Mouse (Mus musculus) heart, embryonic 12.5 days (tissue): ENCODE measurements around the gene Tmem123. TPM values are rescaled to one million over a fixed set of nuclear protein-coding genes. Genes with fewer than 3 reads are reported as not detected.

ENCODE experiments used
- ATAC-seq: fragments of 200-750 bp; cut with Nextera tagmentation; 2 replicates; pipeline ENCODE4 v1.8.0; 2017; ENCODE audit warnings: moderate TSS enrichment, moderate library complexity; ENCODE audit not compliant: insufficient number of reproducible peaks, low FRiP score
- H3K27ac ChIP-seq: fragments of 300-500 bp; sonication (generic); 2 replicates; pipeline ENCODE4 v1.5.1; 2016; ENCODE audit warnings: mild to moderate bottlenecking, moderate library complexity; ENCODE audit not compliant: poor library complexity, severe bottlenecking
- H3K27me3 ChIP-seq: fragments of 300-500 bp; sonication (generic); replicated peaks from 2 replicates; pipeline ENCODE4 v1.6.1; 2016; ENCODE audit warnings: mild to moderate bottlenecking, moderate library complexity
- H3K36me3 ChIP-seq: fragments of 300-500 bp; sonication (generic); 2 replicates; pipeline ENCODE4 v1.6.1; 2016; ENCODE audit warnings: mild to moderate bottlenecking, moderate library complexity
- H3K4me1 ChIP-seq: fragments of 300-500 bp; sonication (generic); replicated peaks from 2 replicates; pipeline ENCODE4 v1.6.1; 2016; ENCODE audit warnings: mild to moderate bottlenecking
- H3K4me2 ChIP-seq: fragments of 300-500 bp; sonication (generic); 2 replicates; pipeline ENCODE4 v1.6.1; 2016; ENCODE audit warnings: mild to moderate bottlenecking, moderate library complexity
- H3K4me3 ChIP-seq: fragments of 300-500 bp; sonication (generic); 2 replicates; pipeline ENCODE4 v1.5.1; 2016; ENCODE audit warnings: mild to moderate bottlenecking
- H3K9ac ChIP-seq: fragments of 300-500 bp; sonication (generic); 2 replicates; pipeline ENCODE4 v1.6.1; 2016; ENCODE audit warnings: mild to moderate bottlenecking, moderate library complexity
- H3K9me3 ChIP-seq: fragments of 300-500 bp; sonication (generic); replicated peaks from 2 replicates; pipeline ENCODE4 v1.6.1; 2016; ENCODE audit warnings: mild to moderate bottlenecking, moderate library complexity
- WGBS: fragments of 180-500 bp; shearing (Covaris S2); methylation state at CpG from one replicate; pipeline ENCODE4 v1.1.7; 2016; 5-methylcytosine and 5-hydroxymethylcytosine counted together
- polyA plus RNA-seq: library from polyadenylated mRNA; unstranded; fragments of >200 nt; fragmentation: Nextera tagmentation; extraction: Ambion mirVana; gene quantifications from 2 replicates; pipeline ENCODE4 v1.2.1, GENCODE M21; 2016

Tmem123 gene
- polyA plus RNA-seq, 1 experiment from 2014 or later = 119 TPM

GRCm38 (mm10) chr9:7762741-7763140, 1.1 kb upstream of the Tmem123 start:
- Histone ChIP-seq H3K4me1 (peaks cover 21% of the 10 kb centered on the region), H3K9ac (no peak overlapping the region), H3K4me2 (no peak overlapping the region), H3K27ac (no peak overlapping the region), H3K27me3 (no peaks in the 10 kb centered on the region), H3K9me3 (peaks cover 4% of the 10 kb centered on the region), H3K36me3 (no peaks in the 10 kb centered on the region), H3K4me3 (no peak overlapping the region)
- no peak for ATAC-seq
- WGBS = 79% methylated on average over 3 of the region's 3 CpGs

- Histone ChIP-seq H3K9me3 (no peaks in the 10 kb centered on the region), H3K27me3 (no peaks in the 10 kb centered on the region), H3K36me3 (peaks cover 9% of the 10 kb centered on the region), H3K27ac (peak overlapping the region; percentile 82), H3K9ac (peak overlapping the region; percentile 86), H3K4me2 (peak overlapping the region; percentile 66), H3K4me3 (peak overlapping the region; percentile 77), H3K4me1 (peaks cover 36% of the 10 kb centered on the region)
- ATAC-seq = no peak
- under 1% methylated on average over 14 of the region's 14 CpGs for WGBS
Measured at GRCm38 (mm10) chr9:7764463-7764871, 626 bp downstream of the Tmem123 start.

GRCm38 (mm10) chr9:7765236-7765635, 1.4 kb downstream of the Tmem123 start:
- H3K4me3 ChIP-seq = peak overlapping the region; percentile 77
- ATAC-seq = no peak
- peak overlapping the region; percentile 66 for H3K4me2 ChIP-seq
- H3K27me3 ChIP-seq = no peaks in the 10 kb centered on the region
- H3K9ac ChIP-seq = peak overlapping the region; percentile 19; the same call in 1 of the 2 replicates
- no peaks in the 10 kb centered on the region for H3K9me3 ChIP-seq
- H3K4me1 ChIP-seq = peaks cover 42% of the 10 kb centered on the region
- H3K36me3 ChIP-seq = peaks cover 13% of the 10 kb centered on the region
- WGBS = 36% methylated on average over 3 of the region's 3 CpGs
- no peak overlapping the region for H3K27ac ChIP-seq

- no peak for ATAC-seq
- Histone ChIP-seq H3K4me1 (peaks cover 46% of the 10 kb centered on the region), H3K27me3 (no peaks in the 10 kb centered on the region), H3K4me3 (no peak overlapping the region), H3K9ac (no peak overlapping the region), H3K27ac (no peak overlapping the region), H3K9me3 (no peaks in the 10 kb centered on the region), H3K36me3 (peaks cover 13% of the 10 kb centered on the region), H3K4me2 (no peak overlapping the region)
- 65% methylated on average over 3 of the region's 3 CpGs for WGBS
Measured at GRCm38 (mm10) chr9:7766582-7766981, 2.7 kb downstream of the Tmem123 start.

- ATAC-seq = no peak
- Histone ChIP-seq H3K9me3 (no peaks in the 10 kb centered on the region), H3K27ac (no peak overlapping the region), H3K9ac (no peak overlapping the region), H3K36me3 (peaks cover 19% of the 10 kb centered on the region), H3K4me2 (no peak overlapping the region), H3K27me3 (no peaks in the 10 kb centered on the region), H3K4me1 (peaks cover 53% of the 10 kb centered on the region), H3K4me3 (no peak overlapping the region)
- 20% methylated on average over 2 of the region's 2 CpGs for WGBS
Measured at GRCm38 (mm10) chr9:7767526-7767925, 3.7 kb downstream of the Tmem123 start.

- H3K4me3 ChIP-seq = no peak overlapping the region
- no peak overlapping the region for H3K4me2 ChIP-seq
- H3K9ac ChIP-seq = no peak overlapping the region
- no peak for ATAC-seq
- H3K27me3 ChIP-seq = no peaks in the 10 kb centered on the region
- 70% methylated on average over 4 of the region's 4 CpGs for WGBS
- H3K27ac ChIP-seq = no peak overlapping the region
- peaks cover 34% of the 10 kb centered on the region for H3K36me3 ChIP-seq
- peaks cover 58% of the 10 kb centered on the region for H3K4me1 ChIP-seq
- no peaks in the 10 kb centered on the region for H3K9me3 ChIP-seq
Measured at GRCm38 (mm10) chr9:7769081-7769480, 5.2 kb downstream of the Tmem123 start.

GRCm38 (mm10) chr9:7769491-7769890, 5.7 kb downstream of the Tmem123 start:
- Histone ChIP-seq H3K4me1 (peaks cover 62% of the 10 kb centered on the region), H3K36me3 (peaks cover 38% of the 10 kb centered on the region), H3K4me2 (no peak overlapping the region), H3K4me3 (no peak overlapping the region), H3K27me3 (no peaks in the 10 kb centered on the region), H3K9me3 (no peaks in the 10 kb centered on the region), H3K9ac (no peak overlapping the region), H3K27ac (no peak overlapping the region)
- WGBS = 73% methylated on average over 5 of the region's 5 CpGs
- ATAC-seq = no peak

GRCm38 (mm10) chr9:7772361-7772760, 8.5 kb downstream of the Tmem123 start:
- Histone ChIP-seq H3K27ac (no peak overlapping the region), H3K4me3 (no peak overlapping the region), H3K27me3 (no peaks in the 10 kb centered on the region), H3K9me3 (no peaks in the 10 kb centered on the region), H3K4me1 (peaks cover 45% of the 10 kb centered on the region), H3K36me3 (peaks cover 49% of the 10 kb centered on the region), H3K9ac (no peak overlapping the region), H3K4me2 (no peak overlapping the region)
- 79% methylated on average over 2 of the region's 2 CpGs for WGBS
- no peak for ATAC-seq

GRCm38 (mm10) chr9:7772773-7773454, 9.1 kb downstream of the Tmem123 start:
- Histone ChIP-seq H3K27ac (no peak overlapping the region), H3K4me1 (peaks cover 40% of the 10 kb centered on the region), H3K27me3 (no peaks in the 10 kb centered on the region), H3K36me3 (peaks cover 54% of the 10 kb centered on the region), H3K4me3 (no peak overlapping the region), H3K9ac (no peak overlapping the region), H3K4me2 (no peak overlapping the region), H3K9me3 (no peaks in the 10 kb centered on the region)
- 83% methylated on average over 4 of the region's 4 CpGs for WGBS
- no peak for ATAC-seq

- peaks cover 32% of the 10 kb centered on the region for H3K4me1 ChIP-seq
- H3K4me3 ChIP-seq = no peak overlapping the region
- WGBS = 90% methylated on average over 5 of the region's 5 CpGs
- no peaks in the 10 kb centered on the region for H3K27me3 ChIP-seq
- ATAC-seq = no peak
- H3K36me3 ChIP-seq = peaks cover 55% of the 10 kb centered on the region
- H3K9me3 ChIP-seq = no peaks in the 10 kb centered on the region
- no peak overlapping the region for H3K9ac ChIP-seq
- H3K4me2 ChIP-seq = no peak overlapping the region
- no peak overlapping the region for H3K27ac ChIP-seq
Measured at GRCm38 (mm10) chr9:7773686-7774085, 9.8 kb downstream of the Tmem123 start.

- WGBS = 46% methylated on average over 10 of the region's 10 CpGs
Measured at GRCm38 (mm10) chr9:7774538-7774937, 10.7 kb downstream of the Tmem123 start.

GRCm38 (mm10) chr9:7775011-7775410, 11.2 kb downstream of the Tmem123 start:
- Histone ChIP-seq H3K4me3 (no peak overlapping the region), H3K27ac (no peak overlapping the region), H3K9ac (no peak overlapping the region), H3K9me3 (no peaks in the 10 kb centered on the region), H3K4me2 (no peak overlapping the region), H3K4me1 (peaks cover 23% of the 10 kb centered on the region), H3K36me3 (peaks cover 55% of the 10 kb centered on the region), H3K27me3 (no peaks in the 10 kb centered on the region)
- WGBS = 86% methylated on average over 2 of the region's 2 CpGs
- no peak for ATAC-seq

More at GRCm38 (mm10) chr9:7774538-7774937, 10.7 kb downstream of the Tmem123 start:
- peaks cover 57% of the 10 kb centered on the region for H3K36me3 ChIP-seq
- H3K4me2 ChIP-seq = no peak overlapping the region
- H3K4me1 ChIP-seq = peaks cover 26% of the 10 kb centered on the region
- ATAC-seq = no peak
- H3K27ac ChIP-seq = no peak overlapping the region
- no peak overlapping the region for H3K9ac ChIP-seq
- H3K9me3 ChIP-seq = no peaks in the 10 kb centered on the region
- no peak overlapping the region for H3K4me3 ChIP-seq
- H3K27me3 ChIP-seq = no peaks in the 10 kb centered on the region
